ENCODE assay signal across 8 mouse cellular contexts in genomic region chr5:142811870-142812443, GRCm38 (mm10). TPM values are rescaled to one million over a fixed set of nuclear protein-coding genes. Genes with fewer than 3 reads are reported as not detected.
DNase-seq lines count a peak whose midpoint lies in the region; ATAC-seq and TF ChIP-seq lines count a peak whose summit lies in the region.

No protein-coding gene starts in this region.

- WGBS in hindbrain, embryonic 10.5 days: 19% methylated on average over 8 of the region's 8 CpGs
- 24% methylated on average over 8 of the region's 8 CpGs for WGBS in large intestine, adult 2 months
- 44% methylated on average over 8 of the region's 8 CpGs for WGBS in stomach, embryonic 14.5 days

- H3K9ac ChIP-seq in stomach, embryonic 14.5 days (replicated peaks; ENCODE audit: low read depth, low read length): no peak overlapping the region

- TF ChIP-seq CTCF in left cerebral cortex, adult 2 months (IDR thresholded peaks at IDR 0.05): no peak

- H3K27me3 ChIP-seq in hindbrain, embryonic 10.5 days (ENCODE audit: insufficient read depth, poor library complexity, severe bottlenecking): no peaks in the 10 kb centered on the region
- no peaks in the 10 kb centered on the region for H3K27me3 ChIP-seq in stomach, embryonic 14.5 days (ENCODE audit: control insufficient read depth, insufficient read depth, low read length)

- H3K27ac ChIP-seq in left cerebral cortex, adult 2 months: peak overlapping the region; percentile 19; the same call in 1 of the 2 replicates
- H3K27ac ChIP-seq in hindbrain, embryonic 10.5 days: peak overlapping the region; percentile 100
- H3K27ac ChIP-seq in stomach, embryonic 14.5 days (ENCODE audit: low read length): no peak overlapping the region; the same call in 1 of the 2 replicates

- ATAC-seq in stomach, embryonic 14.5 days (ENCODE audit: insufficient number of reproducible peaks, insufficient read depth, low FRiP score, low read depth): no peak

- intact Hi-C loops in left cerebral cortex, adult 2 months (cut with DNase I): no loop called here
- intact Hi-C loops in left cerebral cortex, postnatal 25 days (cut with DNase I): loop anchor here (2.0 kb wide), 1 partner anchor 43 kb away; no protein-coding TSS in a partner anchor

- peaks cover 53% of the 10 kb centered on the region for H3K36me3 ChIP-seq in hindbrain, embryonic 10.5 days
- H3K36me3 ChIP-seq in stomach, embryonic 14.5 days (ENCODE audit: control insufficient read depth, insufficient read depth, low read length): peaks cover 4% of the 10 kb centered on the region; the same call in 1 of the 2 replicates

- H3K9me3 ChIP-seq in hindbrain, embryonic 10.5 days: no peaks in the 10 kb centered on the region
- no peaks in the 10 kb centered on the region for H3K9me3 ChIP-seq in stomach, embryonic 14.5 days (ENCODE audit: control insufficient read depth, low read depth, low read length)

- DNase-seq in left cerebral cortex, adult 2 months (ENCODE audit: extremely low spot score in 1 of 2, low spot score in 2 of 2): no peak
- DNase-seq in left cerebral cortex, postnatal 25 days (ENCODE audit: low spot score in 2 of 2): no peak
- peak; percentile 29 for DNase-seq in hindbrain, embryonic 10.5 days (ENCODE audit: low spot score)
- DNase-seq in large intestine, adult 2 months (ENCODE audit: low read depth, low spot score): peak; percentile 74
- DNase-seq in cerebellum, postnatal 36 days: no peak
- DNase-seq in layer of hippocampus, postnatal 25 days (ENCODE audit: extremely low spot score in 1 of 2, low spot score in 1 of 2): no peak
- DNase-seq in thymus, postnatal 10 days (ENCODE audit: low spot score in 2 of 2): no peak

- H3K4me1 ChIP-seq in hindbrain, embryonic 10.5 days (replicated peaks): peaks cover 58% of the 10 kb centered on the region
- peaks cover 29% of the 10 kb centered on the region for H3K4me1 ChIP-seq in stomach, embryonic 14.5 days (ENCODE audit: control insufficient read depth, insufficient read depth, low read length)

- peak overlapping the region; percentile 86 for H3K4me2 ChIP-seq in stomach, embryonic 14.5 days (replicated peaks; ENCODE audit: low read depth, low read length)

- no peak overlapping the region for H3K4me3 ChIP-seq in left cerebral cortex, adult 2 months
- peak overlapping the region; percentile 99 for H3K4me3 ChIP-seq in hindbrain, embryonic 10.5 days
- peak overlapping the region; percentile 99; the same call in 1 of the 2 replicates for H3K4me3 ChIP-seq in stomach, embryonic 14.5 days (ENCODE audit: low read depth, low read length)

RNA-seq across cellular contexts. Expression of gene Tnrc18, which starts 5.5 kb away (rescaled TPM):
- total RNA-seq in left cerebral cortex, adult 2 months (2021): 100 to 1,000 TPM; 139 to 141 TPM
- 100 to 1,000 TPM; 114 to 125 TPM for total RNA-seq in left cerebral cortex, postnatal 25 days (2021)
- 25.2 and 39.3 TPM in 2 replicates for polyA plus RNA-seq in hindbrain, embryonic 10.5 days (2016; fragmentation: Nextera tagmentation; extraction: Ambion mirVana)
- polyA plus RNA-seq in large intestine, adult 2 months (2012; rRNA removed): 15.3 and 31.8 TPM in 2 replicates
- polyA plus RNA-seq in stomach, embryonic 14.5 days (2014; fragmentation: Nextera tagmentation; extraction: Ambion mirVana): 36.0 and 41.2 TPM in 2 replicates
- total RNA-seq in layer of hippocampus, postnatal 25 days (2021): 100 to 1,000 TPM; 131 to 158 TPM

Comparison
In these comparisons a context has a peak if more than half of its experiments do, and no peak if none do; other contexts are left out.
1. DNase-seq: peak in hindbrain, embryonic 10.5 days (single experiment) and large intestine, adult 2 months (single experiment); none in left cerebral cortex, adult 2 months (0 of 2), left cerebral cortex, postnatal 25 days (0 of 2), cerebellum, postnatal 36 days (0 of 2), layer of hippocampus, postnatal 25 days (0 of 2) and thymus, postnatal 10 days (0 of 2).